Mouse (Mus musculus): ENCODE results near the gene Cela2a. TPM values are rescaled to one million over a fixed set of nuclear protein-coding genes. Genes with fewer than 3 reads are reported as not detected.
A peak's percentile ranks its signal among the peaks of the same experiment; 100 is the strongest.

Cela2a gene
- polyA plus RNA-seq, 1 experiment from 2014 or later = not detected

- H3K36me3 ChIP-seq = peaks cover 44% of the 10 kb centered on the region
- peaks cover 95% of the 10 kb centered on the region for H3K4me1 ChIP-seq (replicated peaks)
- H3K4me2 ChIP-seq = peak overlapping the region; percentile 49
- H3K9ac ChIP-seq = no peak overlapping the region
- H3K9me3 ChIP-seq (replicated peaks) = no peaks in the 10 kb centered on the region
- peak; percentile 34 for ATAC-seq (ENCODE audit: insufficient number of reproducible peaks, low FRiP score)
- peak overlapping the region; percentile 94 for H3K27ac ChIP-seq (ENCODE audit: poor library complexity, severe bottlenecking)
- H3K27me3 ChIP-seq (replicated peaks) = no peaks in the 10 kb centered on the region
- 25% methylated on average over 4 of the region's 4 CpGs for WGBS
- no peak overlapping the region for H3K4me3 ChIP-seq
Observed at GRCm38 (mm10) chr4:141867498-141867897, 41.5 kb upstream of the Cela2a start.

GRCm38 (mm10) chr4:141866933-141867490, 41.1 kb upstream of the Cela2a start:
- 0 out of 2 replicates have a peak overlapping the region, but pooled peaks have one; percentile 28 for H3K9ac ChIP-seq
- H3K9me3 ChIP-seq (replicated peaks) = no peaks in the 10 kb centered on the region
- peak; percentile 59 for ATAC-seq (ENCODE audit: insufficient number of reproducible peaks, low FRiP score)
- H3K36me3 ChIP-seq = peaks cover 48% of the 10 kb centered on the region
- peaks cover 90% of the 10 kb centered on the region for H3K4me1 ChIP-seq (replicated peaks)
- H3K27ac ChIP-seq (ENCODE audit: poor library complexity, severe bottlenecking) = peak overlapping the region; percentile 94
- no peaks in the 10 kb centered on the region for H3K27me3 ChIP-seq (replicated peaks)
- WGBS = 6% methylated on average over 10 of the region's 10 CpGs
- no peak overlapping the region for H3K4me3 ChIP-seq
- H3K4me2 ChIP-seq = peak overlapping the region; percentile 49

GRCm38 (mm10) chr4:141865600-141865999, 39.6 kb upstream of the Cela2a start:
- Histone ChIP-seq H3K4me3 (no peak overlapping the region), H3K4me1 (replicated peaks) (peaks cover 76% of the 10 kb centered on the region), H3K4me2 (no peak overlapping the region), H3K9me3 (replicated peaks) (no peaks in the 10 kb centered on the region), H3K27me3 (replicated peaks) (no peaks in the 10 kb centered on the region), H3K9ac (no peak overlapping the region), H3K36me3 (peaks cover 52% of the 10 kb centered on the region), H3K27ac (ENCODE audit: poor library complexity, severe bottlenecking) (0 out of 2 replicates have a peak overlapping the region, but pooled peaks have one; percentile 5)
- WGBS = 93% methylated on average over 5 of the region's 5 CpGs
- no peak for ATAC-seq (ENCODE audit: insufficient number of reproducible peaks, low FRiP score)

GRCm38 (mm10) chr4:141865006-141865405, 39.0 kb upstream of the Cela2a start:
- no peak for ATAC-seq (ENCODE audit: insufficient number of reproducible peaks, low FRiP score)
- 92% methylated on average over 5 of the region's 5 CpGs for WGBS
- Histone ChIP-seq H3K4me3 (no peak overlapping the region), H3K27ac (ENCODE audit: poor library complexity, severe bottlenecking) (no peak overlapping the region), H3K4me1 (replicated peaks) (peaks cover 70% of the 10 kb centered on the region), H3K36me3 (peaks cover 52% of the 10 kb centered on the region), H3K9ac (no peak overlapping the region; the same call in 1 of the 2 replicates), H3K9me3 (replicated peaks) (no peaks in the 10 kb centered on the region), H3K4me2 (no peak overlapping the region), H3K27me3 (replicated peaks) (no peaks in the 10 kb centered on the region)

DNA sequence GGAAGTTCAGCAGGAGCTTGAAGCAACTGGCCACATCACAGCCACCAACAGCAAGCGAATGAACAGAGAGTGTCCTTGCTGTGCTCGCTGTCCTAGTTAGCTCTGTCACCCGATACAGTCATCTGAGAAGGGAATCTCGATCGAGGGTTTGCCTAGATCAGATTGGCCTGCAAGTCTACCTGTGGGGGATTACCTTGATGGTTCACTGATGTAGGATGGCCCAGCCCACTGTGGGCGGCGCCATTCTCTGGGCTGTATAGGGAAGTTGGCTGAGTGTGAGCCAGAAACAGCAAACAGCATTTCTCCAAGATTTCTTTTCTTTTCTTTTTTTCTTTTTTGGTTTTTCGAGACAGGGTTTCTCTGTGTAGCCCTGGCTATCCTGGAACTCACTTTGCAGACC, 38.5 kb upstream of the Cela2a start:
- peaks cover 65% of the 10 kb centered on the region for H3K4me1 ChIP-seq (replicated peaks)
- no peak overlapping the region for H3K4me3 ChIP-seq
- no peak overlapping the region for H3K4me2 ChIP-seq
- H3K9me3 ChIP-seq (replicated peaks) = no peaks in the 10 kb centered on the region
- peaks cover 54% of the 10 kb centered on the region for H3K36me3 ChIP-seq
- H3K27ac ChIP-seq (ENCODE audit: poor library complexity, severe bottlenecking) = no peak overlapping the region
- H3K27me3 ChIP-seq (replicated peaks) = no peaks in the 10 kb centered on the region
- 95% methylated on average over 8 of the region's 8 CpGs for WGBS
- ATAC-seq (ENCODE audit: insufficient number of reproducible peaks, low FRiP score) = no peak
- no peak overlapping the region for H3K9ac ChIP-seq

- 77% methylated on average over 7 of the region's 7 CpGs for WGBS
- peak overlapping the region; percentile 53 for H3K27ac ChIP-seq (ENCODE audit: poor library complexity, severe bottlenecking)
- H3K9me3 ChIP-seq (replicated peaks) = no peaks in the 10 kb centered on the region
- no peak overlapping the region for H3K4me3 ChIP-seq
- peaks cover 55% of the 10 kb centered on the region for H3K36me3 ChIP-seq
- no peaks in the 10 kb centered on the region for H3K27me3 ChIP-seq (replicated peaks)
- no peak overlapping the region for H3K4me2 ChIP-seq
- H3K9ac ChIP-seq = 0 out of 2 replicates have a peak overlapping the region, but pooled peaks have one; percentile 3
- ATAC-seq (ENCODE audit: insufficient number of reproducible peaks, low FRiP score) = no peak
- peaks cover 58% of the 10 kb centered on the region for H3K4me1 ChIP-seq (replicated peaks)
Observed at GRCm38 (mm10) chr4:141863726-141864280, 37.8 kb upstream of the Cela2a start.

GRCm38 (mm10) chr4:141862867-141863266, 36.9 kb upstream of the Cela2a start:
- H3K9ac ChIP-seq = peak overlapping the region; percentile 18; the same call in 1 of the 2 replicates
- no peaks in the 10 kb centered on the region for H3K27me3 ChIP-seq (replicated peaks)
- no peak for ATAC-seq (ENCODE audit: insufficient number of reproducible peaks, low FRiP score)
- H3K36me3 ChIP-seq = peaks cover 62% of the 10 kb centered on the region
- H3K4me3 ChIP-seq = no peak overlapping the region
- 0 out of 2 replicates have a peak overlapping the region, but pooled peaks have one; percentile 53 for H3K27ac ChIP-seq (ENCODE audit: poor library complexity, severe bottlenecking)
- no peak overlapping the region for H3K4me2 ChIP-seq
- H3K9me3 ChIP-seq (replicated peaks) = no peaks in the 10 kb centered on the region
- 69% methylated on average over 5 of the region's 5 CpGs for WGBS
- H3K4me1 ChIP-seq (replicated peaks) = peaks cover 49% of the 10 kb centered on the region

DNA sequence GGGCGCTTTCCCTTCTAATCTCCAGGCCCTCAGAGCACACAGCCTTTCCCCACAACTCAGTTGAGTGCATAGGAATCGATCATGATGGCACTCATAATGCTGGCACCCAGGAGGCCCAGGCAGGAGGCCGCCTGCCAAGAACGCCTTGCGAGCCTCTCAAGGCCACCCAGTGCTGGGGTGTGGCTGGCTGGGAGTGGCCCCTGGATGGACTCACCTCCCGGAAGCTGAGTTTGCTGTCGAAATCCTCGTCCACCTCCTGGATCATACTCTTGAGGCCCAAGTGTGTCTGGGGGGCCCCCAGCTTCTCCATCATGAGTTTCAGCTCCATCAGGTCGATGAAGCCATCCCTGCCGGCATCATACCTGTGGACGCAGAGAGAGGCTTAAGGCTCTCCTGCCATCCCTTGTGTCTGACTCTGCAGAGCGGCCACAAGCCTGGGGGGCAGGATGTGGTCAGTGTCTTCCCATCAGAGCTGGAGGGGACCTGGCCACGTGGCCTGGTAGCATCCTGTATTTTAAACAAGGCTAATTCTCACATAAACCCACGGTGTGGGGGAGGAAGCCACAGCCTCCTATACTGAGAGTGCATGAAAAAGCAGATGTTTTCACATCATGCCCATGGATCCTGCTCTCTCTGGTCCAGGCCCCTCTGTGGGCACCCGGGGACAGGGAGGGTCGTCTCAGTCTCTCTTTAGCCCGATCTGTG, 35.8 kb upstream of the Cela2a start:
- WGBS = 88% methylated on average over 17 of the region's 17 CpGs
- Histone ChIP-seq H3K4me2 (no peak overlapping the region), H3K4me3 (no peak overlapping the region), H3K27me3 (replicated peaks) (no peaks in the 10 kb centered on the region), H3K4me1 (replicated peaks) (peaks cover 42% of the 10 kb centered on the region), H3K9ac (no peak overlapping the region), H3K36me3 (peaks cover 64% of the 10 kb centered on the region), H3K27ac (ENCODE audit: poor library complexity, severe bottlenecking) (no peak overlapping the region), H3K9me3 (replicated peaks) (no peaks in the 10 kb centered on the region)
- ATAC-seq (ENCODE audit: insufficient number of reproducible peaks, low FRiP score) = no peak

GRCm38 (mm10) chr4:141860246-141860841, 34.4 kb upstream of the Cela2a start:
- Histone ChIP-seq H3K4me1 (replicated peaks) (peaks cover 28% of the 10 kb centered on the region), H3K9ac (0 out of 2 replicates have a peak overlapping the region, but pooled peaks have one; percentile 25), H3K36me3 (peaks cover 61% of the 10 kb centered on the region), H3K4me3 (no peak overlapping the region), H3K27ac (ENCODE audit: poor library complexity, severe bottlenecking) (no peak overlapping the region), H3K9me3 (replicated peaks) (no peaks in the 10 kb centered on the region), H3K27me3 (replicated peaks) (no peaks in the 10 kb centered on the region), H3K4me2 (no peak overlapping the region)
- ATAC-seq (ENCODE audit: insufficient number of reproducible peaks, low FRiP score) = no peak
- WGBS = 80% methylated on average over 19 of the region's 19 CpGs

DNA sequence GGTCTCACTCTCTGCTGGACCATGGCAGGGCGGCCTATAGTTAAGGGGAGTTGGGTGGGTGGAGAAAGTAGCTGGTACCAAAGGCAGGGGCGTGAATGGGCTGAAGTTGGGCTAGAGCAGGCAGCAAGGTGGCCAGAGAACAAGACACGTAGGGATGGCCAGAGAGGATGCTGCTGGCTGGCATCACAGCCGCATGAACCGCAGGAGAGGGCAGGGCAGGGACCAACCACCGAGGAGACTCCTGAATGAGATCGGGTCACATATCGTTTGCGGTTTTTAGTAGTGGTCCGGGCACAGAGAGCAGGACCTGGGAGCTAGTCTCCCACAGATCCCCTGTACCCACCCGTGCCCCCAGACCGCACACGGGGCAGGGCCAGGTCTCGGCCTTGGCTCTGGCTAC, 33.4 kb upstream of the Cela2a start:
- WGBS = 94% methylated on average over 14 of the region's 14 CpGs
- ATAC-seq (ENCODE audit: insufficient number of reproducible peaks, low FRiP score) = no peak

DNA sequence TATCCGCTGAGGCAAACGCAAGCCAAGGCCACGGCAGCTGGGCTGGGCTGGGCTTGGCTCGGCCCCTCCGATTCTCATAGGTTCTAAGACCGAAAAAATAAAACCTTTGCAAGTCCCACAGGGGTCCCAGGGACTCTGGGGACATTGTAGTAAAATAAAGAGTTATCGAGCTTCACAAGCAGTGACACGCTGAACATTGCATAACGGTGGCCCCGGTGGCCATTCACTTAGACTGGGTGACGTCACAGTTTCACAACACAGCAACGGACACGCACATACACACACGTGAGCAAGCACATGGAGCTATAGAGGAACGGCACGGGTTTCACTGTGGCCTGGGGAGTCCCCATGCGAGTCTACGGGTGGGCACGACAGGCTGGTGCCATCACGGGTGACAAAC, 32.5 kb upstream of the Cela2a start:
- Histone ChIP-seq H3K4me1 (replicated peaks) (peaks cover 13% of the 10 kb centered on the region), H3K9me3 (replicated peaks) (no peaks in the 10 kb centered on the region), H3K27ac (ENCODE audit: poor library complexity, severe bottlenecking) (no peak overlapping the region), H3K4me3 (no peak overlapping the region), H3K36me3 (peaks cover 46% of the 10 kb centered on the region), H3K27me3 (replicated peaks) (no peaks in the 10 kb centered on the region), H3K9ac (no peak overlapping the region), H3K4me2 (no peak overlapping the region)
- no peak for ATAC-seq (ENCODE audit: insufficient number of reproducible peaks, low FRiP score)
- 86% methylated on average over 20 of the region's 20 CpGs for WGBS

More for the DNA sequence above, 33.4 kb upstream of the Cela2a start:
- Histone ChIP-seq H3K9me3 (replicated peaks) (no peaks in the 10 kb centered on the region), H3K4me2 (no peak overlapping the region), H3K4me3 (no peak overlapping the region), H3K27me3 (replicated peaks) (no peaks in the 10 kb centered on the region), H3K4me1 (replicated peaks) (peaks cover 22% of the 10 kb centered on the region), H3K36me3 (peaks cover 51% of the 10 kb centered on the region), H3K27ac (ENCODE audit: poor library complexity, severe bottlenecking) (no peak overlapping the region), H3K9ac (no peak overlapping the region)

Measured in heart, embryonic 12.5 days (tissue).